Mouse (Mus musculus) c-Kit-positive CD71-negative TER-119-negative erythroid progenitor cells, embryonic 14.5 days (primary cell): Measurements from ENCODE around the gene Eef1b2.

Source experiments
- DNase-seq: peaks from one replicate; pipeline ENCODE4 v3.0.0-alpha.2; 2013; ENCODE audit warnings: low read depth

Gene Eef1b2

DNA sequence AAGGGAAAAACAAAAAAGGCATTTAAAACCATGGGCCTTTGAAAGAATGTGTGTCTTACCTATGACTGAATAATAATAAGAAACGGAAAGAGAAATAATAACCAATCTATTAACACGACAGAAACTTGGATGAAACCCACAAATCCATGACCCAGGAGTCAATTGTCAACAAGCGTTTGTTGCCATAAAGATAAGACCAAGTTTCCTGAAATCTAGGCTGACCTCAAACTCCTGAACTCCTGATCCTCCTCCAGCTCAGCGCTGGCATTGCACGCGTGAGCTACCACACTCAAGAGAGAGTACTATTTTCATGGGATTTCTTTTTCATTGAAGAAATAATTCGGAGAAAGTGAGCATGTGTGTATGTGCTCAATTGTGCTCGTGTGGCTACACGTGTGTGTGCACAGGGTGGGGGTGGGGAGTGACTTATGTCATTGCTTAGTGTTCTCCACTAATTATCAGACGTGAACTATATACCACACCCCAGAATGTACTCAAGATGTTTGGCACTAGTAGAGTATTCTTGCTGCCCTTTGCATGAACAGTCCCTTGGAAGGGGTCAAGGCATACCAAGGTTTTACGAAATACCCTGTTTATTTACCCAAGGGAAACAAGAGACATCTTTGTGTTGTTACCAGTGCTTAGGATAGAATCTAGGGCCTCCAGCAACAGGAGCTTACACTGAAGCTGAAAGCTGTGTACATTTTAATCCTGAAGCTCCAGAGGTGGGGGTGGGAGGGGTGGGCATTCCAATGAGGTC, 15.9 kb downstream of the Eef1b2 start:
- DNase-seq: no peak

GRCm38 (mm10) chr1:63195848-63196512, 19.4 kb downstream of the Eef1b2 start:
- DNase-seq: no peak

DNA sequence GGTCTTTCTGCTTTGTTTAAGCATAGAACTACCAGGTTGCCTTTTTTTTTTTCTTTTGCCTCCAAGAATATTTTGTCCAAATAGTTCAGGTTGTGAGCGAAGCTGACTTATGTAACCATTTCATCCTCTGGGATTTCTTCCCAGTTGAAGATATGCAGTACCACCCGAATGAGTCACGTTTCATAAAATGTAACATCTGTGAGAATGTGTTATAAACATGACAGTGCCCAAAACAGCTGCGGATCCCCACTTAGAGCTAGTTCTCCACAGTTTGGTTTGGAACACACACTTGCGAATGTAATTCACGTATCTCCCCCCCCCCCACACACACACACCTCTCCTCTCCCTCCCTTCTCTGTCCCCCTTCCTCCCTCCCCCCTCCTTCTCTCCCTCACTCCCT, 22.8 kb downstream of the Eef1b2 start:
- DNase-seq: no peak

DNA sequence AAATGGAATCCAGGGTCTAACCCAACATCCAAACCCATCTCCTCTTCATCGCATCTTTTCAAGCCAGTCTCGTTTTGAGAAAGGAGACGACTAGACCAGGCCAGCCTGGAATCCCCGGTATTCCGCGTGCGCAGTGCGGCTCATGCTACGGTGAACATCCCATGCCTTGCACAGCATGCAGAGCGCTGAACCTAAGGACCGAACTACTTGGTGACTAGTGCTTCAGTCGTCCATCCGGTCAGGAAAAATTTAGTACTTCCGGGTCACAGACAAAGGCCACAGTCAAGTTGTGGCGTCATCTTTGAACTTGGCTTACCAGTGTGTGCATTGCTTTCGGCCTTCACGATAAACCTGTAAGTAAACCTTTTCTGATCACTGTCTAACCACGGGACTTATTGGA, 23.7 kb downstream of the Eef1b2 start:
- DNase-seq: no peak

GRCm38 (mm10) chr1:63201672-63202071, 25.0 kb downstream of the Eef1b2 start:
- DNase-seq: no peak

DNA sequence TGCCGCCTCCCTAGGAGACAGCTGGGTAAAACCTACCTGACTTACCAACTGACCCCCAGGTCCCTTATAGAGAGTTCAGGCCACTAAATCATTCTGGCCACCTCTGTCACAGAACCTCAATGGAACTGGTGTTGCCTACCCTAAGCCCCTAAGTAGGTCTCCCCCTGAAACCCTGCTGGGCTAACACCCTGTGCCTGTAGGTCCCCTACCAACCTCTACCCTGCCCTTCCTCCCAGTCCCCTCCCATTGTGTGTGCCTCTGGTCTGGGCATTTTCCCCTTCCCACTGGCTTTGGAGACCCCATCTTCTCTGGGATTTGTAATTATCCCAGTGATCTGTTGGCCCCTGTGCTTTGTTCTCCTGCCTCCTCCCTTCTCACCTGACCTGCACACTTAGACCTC, 26.8 kb downstream of the Eef1b2 start:
- no peak for DNase-seq

DNA sequence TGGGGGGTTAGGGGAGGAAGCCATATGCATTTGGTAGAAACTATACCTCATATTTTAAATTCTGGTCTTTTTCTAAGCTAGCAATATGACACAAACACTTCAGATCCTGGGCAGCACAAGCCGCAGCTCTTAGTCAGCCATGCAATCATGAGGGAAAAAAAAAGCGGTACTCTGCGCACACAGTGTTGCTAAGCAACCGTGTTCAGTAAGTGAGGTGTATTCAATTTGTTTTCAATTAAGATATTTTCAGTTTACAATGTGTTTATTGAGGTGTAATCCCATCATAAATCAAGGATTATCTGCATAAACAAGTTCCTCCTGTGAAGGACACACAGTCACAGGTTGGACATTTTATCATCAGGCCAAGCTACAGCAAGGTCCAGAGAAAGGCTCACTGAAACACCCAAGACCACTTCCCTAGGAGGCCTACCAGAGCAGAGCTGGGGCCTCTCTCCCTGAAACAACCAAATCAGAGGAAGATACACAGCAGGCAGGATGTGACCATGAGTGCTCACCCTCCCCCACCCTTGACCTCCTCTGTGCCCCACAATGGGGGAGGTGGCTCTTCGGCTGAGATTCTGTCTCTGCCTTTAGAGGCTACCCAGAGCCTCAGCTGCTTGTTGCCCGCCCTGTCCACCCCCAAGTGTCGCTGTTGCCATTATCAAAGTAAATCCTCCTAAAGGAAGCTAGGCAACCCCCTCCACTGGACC, 27.5 kb downstream of the Eef1b2 start:
- DNase-seq: peak; percentile 3

DNA sequence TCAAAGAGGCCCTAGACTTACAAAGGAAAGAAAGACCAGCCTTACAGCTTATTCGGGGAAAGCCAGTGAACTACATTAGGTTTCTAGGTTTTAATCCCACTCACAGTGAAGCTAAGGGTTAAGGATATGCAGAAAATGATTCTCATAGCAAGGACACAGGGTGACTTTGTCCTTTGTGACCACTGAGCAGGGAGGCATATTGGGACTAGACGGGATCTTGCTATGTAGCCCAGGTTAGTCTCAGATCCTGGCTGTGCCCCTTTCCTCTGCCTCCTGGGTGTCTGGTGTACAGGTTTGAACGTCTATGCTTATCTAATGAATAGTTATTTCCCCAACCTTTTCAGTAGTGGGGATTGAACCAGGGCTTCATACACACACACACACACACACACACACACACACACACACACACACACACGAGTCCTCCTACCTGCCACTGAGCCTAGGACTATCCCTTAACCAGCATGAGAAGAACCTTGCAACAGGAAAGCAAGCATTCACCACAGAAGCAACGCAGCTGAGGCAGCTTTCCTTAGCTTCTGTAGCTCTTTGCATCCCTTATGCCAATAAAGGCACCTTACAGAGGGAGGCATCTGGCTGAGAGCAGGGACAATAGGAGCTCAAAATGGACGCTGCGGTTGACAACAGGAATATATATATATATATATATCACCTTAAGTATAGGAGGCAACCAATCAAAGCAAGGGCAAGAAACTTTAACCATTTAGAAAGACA, 28.2 kb downstream of the Eef1b2 start:
- no peak for DNase-seq

- DNase-seq: no peak
Observed at GRCm38 (mm10) chr1:63207607-63208006, 31.0 kb downstream of the Eef1b2 start.

DNA sequence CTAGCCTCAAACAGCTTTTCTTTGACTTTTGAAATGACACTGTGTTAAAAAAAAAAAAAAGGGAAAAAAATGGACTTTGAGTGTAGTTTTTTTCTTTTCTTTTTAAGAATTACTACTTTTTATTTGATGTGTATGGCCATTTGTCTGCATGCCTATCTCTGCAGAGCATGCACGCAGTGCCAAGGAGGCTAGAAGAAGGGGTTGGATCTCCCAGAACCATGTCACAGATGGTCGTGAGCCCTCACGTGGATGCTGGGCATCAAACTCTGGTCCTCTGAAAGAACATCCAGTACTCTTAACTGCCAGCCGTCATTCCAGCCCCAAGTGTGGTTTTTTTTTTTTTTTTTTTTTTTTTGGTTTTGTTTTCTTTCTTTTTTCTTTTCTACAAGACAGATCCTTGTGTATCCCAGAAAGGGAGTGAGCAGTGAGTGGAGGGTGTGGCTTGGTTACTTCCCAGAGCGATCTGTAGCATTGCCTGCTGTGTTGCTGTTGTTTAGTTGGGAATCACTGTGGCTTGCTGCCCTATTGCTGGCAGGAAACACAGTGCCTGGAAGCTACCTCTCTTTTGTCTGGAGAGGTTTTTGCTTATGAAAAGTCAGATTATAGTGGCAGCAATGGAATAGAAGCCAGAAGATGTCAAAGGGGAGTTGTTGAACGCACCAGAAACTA, 33.4 kb downstream of the Eef1b2 start:
- DNase-seq: no peak

DNA sequence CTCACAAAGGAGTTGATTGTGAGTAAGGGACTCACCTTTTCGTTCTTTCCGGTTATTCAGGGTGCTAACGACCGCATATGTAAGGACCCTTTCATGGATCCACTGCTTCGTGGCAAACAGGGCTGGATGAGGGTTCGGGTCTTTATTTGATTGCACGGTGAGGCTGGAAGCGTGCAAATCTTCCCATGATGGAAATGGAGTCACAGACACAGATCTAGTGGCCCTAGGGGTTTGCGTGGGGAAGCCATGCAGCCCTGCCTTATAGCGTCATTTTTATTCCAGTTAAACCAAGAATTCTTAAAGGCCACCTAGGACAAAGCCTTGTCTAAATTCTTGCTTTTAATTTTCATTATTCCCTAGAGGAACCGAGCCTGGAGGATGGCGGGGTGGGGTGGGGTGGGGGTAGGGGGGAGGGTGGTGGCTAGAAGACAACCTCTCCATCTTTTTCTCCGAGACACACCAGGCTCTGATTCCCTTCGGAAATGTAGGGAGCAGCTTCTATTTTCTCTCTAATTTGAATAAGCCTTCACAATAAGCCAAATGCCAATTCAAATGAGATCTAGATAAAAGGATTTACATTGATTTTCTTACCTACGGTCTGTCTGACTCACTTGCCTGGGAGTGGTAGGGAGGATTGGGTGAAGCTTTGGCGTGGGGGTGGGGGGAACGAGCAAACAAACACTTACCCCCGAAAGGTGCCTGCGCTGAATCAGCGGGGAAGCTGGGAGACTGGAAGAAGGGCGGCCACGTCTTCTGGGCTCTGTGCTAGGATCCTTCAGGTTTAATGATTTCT, 37.0 kb downstream of the Eef1b2 start:
- no peak for DNase-seq

GRCm38 (mm10) chr1:63214271-63214558, 37.6 kb downstream of the Eef1b2 start, which contains the start of gene Gpr1:
Gpr1 (minus strand) TSS chr1:63214543.
- no peak for DNase-seq

GRCm38 (mm10) chr1:63214631-63215030, 38.0 kb downstream of the Eef1b2 start:
- DNase-seq: no peak

DNA sequence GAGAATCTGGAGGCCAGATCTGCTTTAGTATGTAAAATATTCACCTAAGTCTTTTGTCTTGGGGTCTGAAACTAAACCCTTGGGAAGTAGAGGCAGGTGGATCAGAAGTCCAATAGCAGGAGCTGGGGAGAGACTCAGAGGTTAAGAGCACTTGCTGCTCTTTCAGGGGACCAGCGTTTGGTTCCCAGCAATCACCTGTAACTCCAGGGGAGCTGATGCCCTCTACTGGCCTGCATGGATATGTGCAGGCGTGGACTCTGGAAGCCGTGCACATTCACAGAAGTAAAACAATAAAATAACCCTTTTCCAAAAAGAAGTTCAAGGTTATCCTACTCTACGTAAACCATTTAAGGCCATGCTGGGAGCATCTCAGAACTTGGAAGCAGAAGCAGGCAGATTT, 42.7 kb downstream of the Eef1b2 start:
- DNase-seq: no peak

DNA sequence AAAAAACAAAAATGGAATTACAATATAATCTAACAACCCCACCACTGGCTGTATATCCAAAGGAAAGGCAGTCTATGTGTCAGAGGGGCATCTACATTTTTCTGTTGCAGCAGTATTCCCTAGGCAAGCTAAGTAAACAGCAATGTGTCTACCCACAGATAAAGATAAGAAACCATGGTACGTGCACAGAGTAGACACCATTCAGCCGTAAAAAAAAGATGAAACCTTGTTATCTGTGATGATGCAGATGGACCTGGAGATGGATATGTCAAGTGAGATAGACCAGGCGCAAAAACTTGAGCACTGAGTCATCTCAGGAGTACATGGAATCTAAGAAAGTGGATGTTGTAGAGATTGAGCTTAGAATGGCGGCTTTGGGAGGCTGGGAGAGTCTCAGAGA, 48.4 kb downstream of the Eef1b2 start:
- no peak for DNase-seq

GRCm38 (mm10) chr1:63225890-63226289, 49.3 kb downstream of the Eef1b2 start:
- no peak for DNase-seq

- DNase-seq: no peak
Observed at GRCm38 (mm10) chr1:63227241-63227640, 50.6 kb downstream of the Eef1b2 start.
